In the genomic region with DNA sequence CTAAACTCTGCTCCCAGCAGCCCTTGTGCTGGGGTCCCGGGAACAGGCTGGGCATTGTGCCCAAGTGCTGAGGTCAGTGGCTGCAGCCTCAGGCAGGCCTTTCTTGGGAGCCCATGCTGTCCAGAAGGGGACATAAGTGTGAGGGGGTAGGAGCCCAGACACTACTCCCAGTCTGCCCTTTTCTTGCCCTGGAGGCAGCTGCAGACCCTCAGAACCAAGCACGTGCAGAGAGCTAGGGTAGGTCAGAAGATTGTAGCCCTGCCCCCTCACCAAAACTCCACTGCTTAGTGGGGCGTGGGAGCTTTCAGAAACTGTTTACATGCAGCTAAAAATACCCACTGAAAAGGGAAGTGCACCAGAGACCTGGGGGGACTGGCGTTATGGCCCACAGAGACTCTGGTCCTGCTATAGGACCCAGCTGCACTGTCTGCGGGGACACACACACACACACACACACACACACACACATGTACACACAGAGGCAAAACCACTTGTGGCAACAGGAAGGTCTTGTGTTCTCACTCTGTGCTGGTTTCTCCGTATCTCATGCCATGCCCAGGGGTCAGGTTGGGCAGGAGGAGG, we compare ENCODE assay signal across 9 mouse cellular contexts. TPM values are rescaled to one million over a fixed set of nuclear protein-coding genes. Genes with fewer than 3 reads are reported as not detected.
DNase-seq lines count a peak whose midpoint lies in the region; ATAC-seq and TF ChIP-seq lines count a peak whose summit lies in the region.
"Had no signal": no experiment of that assay in that cellular context is flagged by ENCODE, and none has a peak within 500 bp of the region (broad histone marks: within the 10 kb centered on the region; RNA-seq: fewer than 3 reads in every experiment).

No protein-coding gene starts in this region.

- H3K36me3 ChIP-seq in liver, adult 2 months (ENCODE audit: control insufficient read depth, insufficient read depth, low read length) = no peaks in the 10 kb centered on the region
- peaks cover 16% of the 10 kb centered on the region; the same call in 1 of the 2 replicates for H3K36me3 ChIP-seq in heart, embryonic 10.5 days
- H3K36me3 ChIP-seq in kidney, adult 2 months (ENCODE audit: control insufficient read depth, insufficient read depth, low read length) = no peaks in the 10 kb centered on the region
- no peaks in the 10 kb centered on the region for H3K36me3 ChIP-seq in lung, embryonic 15.5 days
- H3K36me3 ChIP-seq in splenic B cell, adult 2 months (ENCODE audit: control insufficient read depth, insufficient read depth, low read length, poor library complexity, severe bottlenecking) = no peaks in the 10 kb centered on the region; the same call in none of the 2 replicates

- ATAC-seq in lung, embryonic 15.5 days (ENCODE audit: borderline replicate concordance, extremely low read depth, low FRiP score, low TSS enrichment) = peak; percentile 60

- H3K4me1 ChIP-seq in liver, adult 2 months (ENCODE audit: control insufficient read depth, insufficient read depth, low read length) = peaks cover 48% of the 10 kb centered on the region
- H3K4me1 ChIP-seq in heart, embryonic 10.5 days = peaks cover 78% of the 10 kb centered on the region
- peaks cover 47% of the 10 kb centered on the region for H3K4me1 ChIP-seq in kidney, adult 2 months (ENCODE audit: control insufficient read depth, insufficient read depth, low read length)
- peaks cover 56% of the 10 kb centered on the region for H3K4me1 ChIP-seq in lung, embryonic 15.5 days

- no peaks in the 10 kb centered on the region for H3K27me3 ChIP-seq in liver, adult 2 months (ENCODE audit: control insufficient read depth, insufficient read depth, low read length)
- H3K27me3 ChIP-seq in heart, embryonic 10.5 days (ENCODE audit: insufficient read depth, poor library complexity, severe bottlenecking) = no peaks in the 10 kb centered on the region
- H3K27me3 ChIP-seq in kidney, adult 2 months (replicated peaks; ENCODE audit: control insufficient read depth, insufficient read depth, low read length) = no peaks in the 10 kb centered on the region
- H3K27me3 ChIP-seq in lung, embryonic 15.5 days = no peaks in the 10 kb centered on the region
- no peaks in the 10 kb centered on the region for H3K27me3 ChIP-seq in splenic B cell, adult 2 months (ENCODE audit: control insufficient read depth, insufficient read depth, low read length, poor library complexity, severe bottlenecking)

- no peak overlapping the region for H3K4me3 ChIP-seq in liver, adult 2 months (ENCODE audit: insufficient read depth, low read depth, low read length)
- H3K4me3 ChIP-seq in heart, embryonic 10.5 days = peak overlapping the region; percentile 32; the same call in 1 of the 2 replicates
- H3K4me3 ChIP-seq in kidney, adult 2 months (ENCODE audit: insufficient read depth, low read depth, low read length) = no peak overlapping the region
- no peak overlapping the region for H3K4me3 ChIP-seq in lung, embryonic 15.5 days

- no peak for TF ChIP-seq CTCF in liver, adult 2 months (IDR thresholded peaks at IDR 0.05; ENCODE audit: low read depth, low read length)
- TF ChIP-seq CTCF in kidney, adult 2 months (conservative IDR thresholded peaks at IDR 0.05; ENCODE audit: insufficient read depth, insufficient read length, low read depth, low read length) = no peak

- WGBS in liver, adult 2 months = 6% methylated on average over 6 of the region's 6 CpGs
- 30% methylated on average over 6 of the region's 6 CpGs for WGBS in heart, embryonic 10.5 days
- WGBS in kidney, adult 2 months = 3% methylated on average over 6 of the region's 6 CpGs
- WGBS in lung, embryonic 15.5 days = 10% methylated on average over 6 of the region's 6 CpGs

- H3K9me3 ChIP-seq in heart, embryonic 10.5 days = no peaks in the 10 kb centered on the region
- no peaks in the 10 kb centered on the region for H3K9me3 ChIP-seq in lung, embryonic 15.5 days

- TF ChIP-seq POLR2A in liver, adult 2 months (IDR thresholded peaks at IDR 0.05; ENCODE audit: extremely low read depth, insufficient read depth, low read length) = no peak
- no peak for TF ChIP-seq POLR2A in kidney, adult 2 months (IDR thresholded peaks at IDR 0.05; ENCODE audit: low read depth, low read length)

- peaks cover 72% of the 10 kb centered on the region; the same call in 1 of the 2 replicates for H3K79me2 ChIP-seq in liver, adult 2 months (ENCODE audit: control insufficient read depth, insufficient read depth, low read length)

- H3K9ac ChIP-seq in liver, adult 2 months (ENCODE audit: low read depth, low read length) = peak overlapping the region; percentile 11
- no peak overlapping the region for H3K9ac ChIP-seq in lung, embryonic 15.5 days

- H3K27ac ChIP-seq in liver, adult 2 months (replicated peaks; ENCODE audit: insufficient read depth, low read depth, low read length) = peak overlapping the region; percentile 49
- peak overlapping the region; percentile 76 for H3K27ac ChIP-seq in heart, embryonic 10.5 days
- H3K27ac ChIP-seq in kidney, adult 2 months (ENCODE audit: insufficient read depth, low read depth, low read length) = peak overlapping the region; percentile 70
- peak overlapping the region; percentile 88 for H3K27ac ChIP-seq in lung, embryonic 15.5 days

- DNase-seq in liver, adult 2 months (ENCODE audit: extremely low read depth, low read depth, low spot score) = no peak
- no peak for DNase-seq in liver
- DNase-seq in adrenal gland, postnatal 36 days = peak; percentile 63 to 77
- DNase-seq in heart, embryonic 10.5 days (ENCODE audit: low spot score) = no peak
- DNase-seq in kidney, adult 2 months = peak; percentile 80
- peak; percentile 90 for DNase-seq in splenic B cell, adult 2 months (ENCODE audit: low read depth, low spot score)
- DNase-seq in right cerebral cortex, postnatal 36 days (ENCODE audit: low spot score in 2 of 2) = no peak

- H3K4me2 ChIP-seq in lung, embryonic 15.5 days = peak overlapping the region; percentile 45

RNA-seq across cellular contexts. Expression of a gene that starts 15.6 kb away (rescaled TPM):
- 18.3 and 32.8 TPM in 2 replicates for total RNA-seq in liver, adult 2 months (2014; rRNA removed)
- 31.4 and 33.9 TPM in 2 replicates for polyA plus RNA-seq in liver, adult 2 months (2012; rRNA removed)
- 10 to 100 TPM; 61.9 to 92.6 TPM for total RNA-seq in adrenal gland, postnatal 36 days (2021)
- 17.2 and 26.0 TPM in 2 replicates for polyA plus RNA-seq in heart, embryonic 10.5 days (2016; fragmentation: Nextera tagmentation; extraction: Ambion mirVana)
- polyA plus RNA-seq in kidney, adult 2 months (2012; rRNA removed) = 30.9 and 42.4 TPM in 2 replicates
- polyA plus RNA-seq in lung, embryonic 15.5 days (2015; fragmentation: Nextera tagmentation; extraction: Ambion mirVana) = 22.7 and 25.9 TPM in 2 replicates

RNA-seq across cellular contexts. Expression of a gene that starts 17.3 kb away (rescaled TPM):
- not detected in 2 replicates for total RNA-seq in liver, adult 2 months (2014; rRNA removed)
- not detected in 2 replicates for polyA plus RNA-seq in liver, adult 2 months (2012; rRNA removed)
- total RNA-seq in adrenal gland, postnatal 36 days (2021) = not detected
- not detected in 2 replicates for polyA plus RNA-seq in heart, embryonic 10.5 days (2016; fragmentation: Nextera tagmentation; extraction: Ambion mirVana)
- 0.08 TPM in 1 of 2 replicates, not detected in the other for polyA plus RNA-seq in kidney, adult 2 months (2012; rRNA removed)
- polyA plus RNA-seq in lung, embryonic 15.5 days (2015; fragmentation: Nextera tagmentation; extraction: Ambion mirVana) = not detected in 2 replicates
- total RNA-seq: adrenal gland, adult 18-20 months had no signal

RNA-seq across cellular contexts. Expression of a gene that starts 31.8 kb away (rescaled TPM):
- not detected in 2 replicates for total RNA-seq in liver, adult 2 months (2014; rRNA removed)
- not detected in 2 replicates for polyA plus RNA-seq in liver, adult 2 months (2012; rRNA removed)
- total RNA-seq in adrenal gland, postnatal 36 days (2021) = not detected
- polyA plus RNA-seq in heart, embryonic 10.5 days (2016; fragmentation: Nextera tagmentation; extraction: Ambion mirVana) = 0.15 TPM in 1 of 2 replicates, not detected in the other
- 0.42 and 0.47 TPM in 2 replicates for polyA plus RNA-seq in kidney, adult 2 months (2012; rRNA removed)
- not detected in 2 replicates for polyA plus RNA-seq in lung, embryonic 15.5 days (2015; fragmentation: Nextera tagmentation; extraction: Ambion mirVana)
- total RNA-seq: adrenal gland, adult 18-20 months had no signal

RNA-seq across cellular contexts. Expression of a gene that starts 45.7 kb away (rescaled TPM):
- total RNA-seq in liver, adult 2 months (2014; rRNA removed) = 495 and 621 TPM in 2 replicates
- polyA plus RNA-seq in liver, adult 2 months (2012; rRNA removed) = 954 and 976 TPM in 2 replicates
- under 1 TPM in 1 of 2 experiments, not detected in 1; 0.40 TPM for total RNA-seq in adrenal gland, postnatal 36 days (2021)
- polyA plus RNA-seq in heart, embryonic 10.5 days (2016; fragmentation: Nextera tagmentation; extraction: Ambion mirVana) = not detected in 2 replicates
- polyA plus RNA-seq in kidney, adult 2 months (2012; rRNA removed) = 0.07 TPM in 1 of 2 replicates, not detected in the other
- not detected in 2 replicates for polyA plus RNA-seq in lung, embryonic 15.5 days (2015; fragmentation: Nextera tagmentation; extraction: Ambion mirVana)

RNA-seq across cellular contexts. Expression of a gene that starts 48.6 kb away (rescaled TPM):
- 4.5 and 5.7 TPM in 2 replicates for total RNA-seq in liver, adult 2 months (2014; rRNA removed)
- polyA plus RNA-seq in liver, adult 2 months (2012; rRNA removed) = 9.8 and 16.8 TPM in 2 replicates
- 10 to 100 TPM; 12.6 to 14.3 TPM for total RNA-seq in adrenal gland, postnatal 36 days (2021)
- 17.4 and 21.8 TPM in 2 replicates for polyA plus RNA-seq in heart, embryonic 10.5 days (2016; fragmentation: Nextera tagmentation; extraction: Ambion mirVana)
- polyA plus RNA-seq in kidney, adult 2 months (2012; rRNA removed) = 26.2 and 26.9 TPM in 2 replicates
- 11.6 and 16.0 TPM in 2 replicates for polyA plus RNA-seq in lung, embryonic 15.5 days (2015; fragmentation: Nextera tagmentation; extraction: Ambion mirVana)

Comparison
In these comparisons a context has a peak if more than half of its experiments do, and no peak if none do; other contexts are left out.
1. DNase-seq: peak in adrenal gland, postnatal 36 days (2 of 2), kidney, adult 2 months (single experiment) and splenic B cell, adult 2 months (single experiment); none in liver, adult 2 months (single experiment), liver (single experiment), heart, embryonic 10.5 days (single experiment) and right cerebral cortex, postnatal 36 days (0 of 2).
2. Peak in every context shown above with its lines, with median percentiles within 50 percentile points of each other: H3K27ac ChIP-seq.